Mouse (Mus musculus) B cell, adult 67 days (primary cell): ENCODE data around the gene Fcamr. TPM values are rescaled to one million over a fixed set of nuclear protein-coding genes. Genes with fewer than 3 reads are reported as not detected.

Source experiments
- total RNA-seq, 2 experiments: library from RNA; stranded (reverse); gene quantifications; 4 replicates each; pipeline ENCODE4 v1.2.4; 2023

Gene Fcamr
- total RNA-seq, result not detected

DNA sequence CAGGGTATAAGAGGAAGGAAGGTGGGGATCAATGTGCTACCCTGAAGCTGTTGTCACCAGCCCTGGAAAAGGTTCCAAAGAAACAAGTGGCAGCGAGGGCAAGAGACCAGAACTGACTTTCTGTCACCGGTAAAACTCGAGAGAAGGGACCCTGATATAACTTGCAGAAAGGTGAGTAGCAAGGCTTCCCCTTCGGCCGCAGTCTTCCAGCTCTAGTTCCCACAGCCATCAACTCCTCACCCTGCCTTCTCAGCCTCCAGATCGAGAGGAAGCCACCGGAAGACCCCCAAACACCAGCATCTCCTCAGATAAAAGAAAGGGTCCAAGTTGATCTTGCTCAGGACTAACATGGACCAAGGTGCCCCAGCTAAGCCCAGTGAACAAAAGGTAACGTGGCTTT, at the start of gene Fcamr:
TSS of gene Fcamr (plus strand) at position 301 of the 400 bp plus-strand sequence.

GRCm38 (mm10) chr1:130826448-130826847, 25.7 kb downstream of the Fcamr start, which contains the start of gene Pigr:
TSS of gene Pigr (plus strand) at chr1:130826684.

Other genes with a start within 250 kb of the Fcamr start
- not detected for gene Zp3r, start 171.3 kb upstream of the Fcamr start, total RNA-seq
- gene C4bp, start 139.3 kb upstream of the Fcamr start, total RNA-seq, result not detected
- gene Gm29427, start 85.1 kb upstream of the Fcamr start, total RNA-seq, result not detected
- gene Yod1, start 83.6 kb upstream of the Fcamr start, total RNA-seq, result 10 to 100 TPM; 10.0 to 14.5 TPM
- 10 to 100 TPM; 24.2 to 26.4 TPM for gene Pfkfb2, start 71.6 kb upstream of the Fcamr start, total RNA-seq
- gene AA986860, start 68.9 kb upstream of the Fcamr start, total RNA-seq, result under 1 TPM; 0.36 to 0.73 TPM
- gene Pigr, start 25.8 kb downstream of the Fcamr start, total RNA-seq, result 1 to 10 TPM; 4.4 to 4.6 TPM
- 1,000 to 10,000 TPM; 1,016 to 1,048 TPM for gene Fcmr, start 64.8 kb downstream of the Fcamr start, total RNA-seq
- gene Il24, start 86.6 kb downstream of the Fcamr start, total RNA-seq, result not detected
- not detected for gene Il20, start 110.5 kb downstream of the Fcamr start, total RNA-seq
- not detected for gene Il19, start 139.2 kb downstream of the Fcamr start, total RNA-seq
- gene Il10, start 218.9 kb downstream of the Fcamr start, total RNA-seq, result 1 to 10 TPM; 2.4 to 2.9 TPM